Mouse (Mus musculus) midbrain, embryonic 10.5 days (tissue): ENCODE results near the gene Zfp410. TPM values are rescaled to one million over a fixed set of nuclear protein-coding genes. Genes with fewer than 3 reads are reported as not detected.
"Not testable (repeated sequence)": the region's sequence is repeated elsewhere in the genome, so short reads cannot be mapped to it uniquely, and the experiment has no call there.

Source experiments
- DNase-seq: peaks from one replicate; pipeline ENCODE4 v3.0.0-alpha.2; 2017; ENCODE audit warnings: low spot score
- H3K27ac ChIP-seq: fragments of 300-500 bp; sonication (generic); replicated peaks from 2 replicates; pipeline ENCODE4 v1.5.1; 2016; ENCODE audit warnings: mild to moderate bottlenecking
- H3K27me3 ChIP-seq: fragments of 300-500 bp; sonication (generic); 2 replicates; pipeline ENCODE4 v1.6.1; 2016; ENCODE audit warnings: low read depth, mild to moderate bottlenecking; ENCODE audit not compliant: poor library complexity, severe bottlenecking
- H3K36me3 ChIP-seq: fragments of 300-500 bp; sonication (generic); 2 replicates; pipeline ENCODE4 v1.6.1; 2016; ENCODE audit warnings: mild to moderate bottlenecking, moderate library complexity
- H3K4me1 ChIP-seq: fragments of 300-500 bp; sonication (generic); 2 replicates; pipeline ENCODE4 v1.6.1; 2016
- H3K4me3 ChIP-seq: fragments of 300-500 bp; sonication (generic); 2 replicates; pipeline ENCODE4 v1.5.1; 2016; ENCODE audit warnings: mild to moderate bottlenecking, moderate library complexity
- H3K9me3 ChIP-seq: fragments of 300-500 bp; sonication (generic); replicated peaks from 2 replicates; pipeline ENCODE4 v1.6.1; 2016; ENCODE audit warnings: mild to moderate bottlenecking
- WGBS: fragments of 180-500 bp; shearing (Covaris S2); methylation state at CpG from one replicate; pipeline ENCODE4 v1.1.7; 2016; 5-methylcytosine and 5-hydroxymethylcytosine counted together
- polyA plus RNA-seq: library from polyadenylated mRNA; unstranded; fragments of >200 nt; fragmentation: Nextera tagmentation; extraction: Ambion mirVana; gene quantifications from 2 replicates; pipeline ENCODE4 v1.2.1, GENCODE M21; 2016

Zfp410 gene
- polyA plus RNA-seq, 1 experiment from 2014 or later = 119 TPM

GRCm38 (mm10) chr12:84297851-84298250 lies 18.8 kb upstream of the Zfp410 start:
- Histone ChIP-seq H3K27me3 (no peaks in the 10 kb centered on the region), H3K4me1 (no peaks in the 10 kb centered on the region), H3K36me3 (peaks cover 71% of the 10 kb centered on the region), H3K27ac (no peak overlapping the region), H3K9me3 (no peaks in the 10 kb centered on the region), H3K4me3 (no peak overlapping the region)
- no peak for DNase-seq
- 97% methylated on average over 6 of the region's 6 CpGs for WGBS

- Histone ChIP-seq H3K36me3 (peaks cover 66% of the 10 kb centered on the region), H3K4me3 (no peak overlapping the region), H3K27ac (no peak overlapping the region), H3K9me3 (no peaks in the 10 kb centered on the region), H3K27me3 (no peaks in the 10 kb centered on the region), H3K4me1 (no peaks in the 10 kb centered on the region)
- no peak for DNase-seq
- WGBS = 94% methylated on average over 2 of the region's 2 CpGs
These were observed 17.4 kb upstream of the Zfp410 start for GRCm38 (mm10) chr12:84299265-84299664.

GRCm38 (mm10) chr12:84304101-84304500 lies 12.6 kb upstream of the Zfp410 start:
- Histone ChIP-seq H3K36me3 (peaks cover 50% of the 10 kb centered on the region), H3K9me3 (no peaks in the 10 kb centered on the region)

GRCm38 (mm10) chr12:84304554-84304953 lies 12.1 kb upstream of the Zfp410 start:
- no peak overlapping the region for H3K4me3 ChIP-seq
- no peaks in the 10 kb centered on the region for H3K9me3 ChIP-seq
- H3K36me3 ChIP-seq = peaks cover 46% of the 10 kb centered on the region
- H3K27ac ChIP-seq = no peak overlapping the region
- H3K27me3 ChIP-seq = no peaks in the 10 kb centered on the region
- no peak for DNase-seq
- H3K4me1 ChIP-seq = no peaks in the 10 kb centered on the region
- 80% methylated on average over 1 of the region's 1 CpGs for WGBS

More at GRCm38 (mm10) chr12:84304101-84304500, 12.6 kb upstream of the Zfp410 start:
- H3K27me3 ChIP-seq = no peaks in the 10 kb centered on the region
- H3K4me3 ChIP-seq = no peak overlapping the region
- 92% methylated on average over 5 of the region's 5 CpGs for WGBS
- H3K27ac ChIP-seq = no peak overlapping the region
- DNase-seq = no peak
- no peaks in the 10 kb centered on the region for H3K4me1 ChIP-seq

GRCm38 (mm10) chr12:84311306-84311705 lies 5.3 kb upstream of the Zfp410 start:
- no peaks in the 10 kb centered on the region for H3K27me3 ChIP-seq
- H3K27ac ChIP-seq = no peak overlapping the region
- no peaks in the 10 kb centered on the region for H3K9me3 ChIP-seq
- peaks cover 6% of the 10 kb centered on the region for H3K4me1 ChIP-seq
- 86% methylated on average over 4 of the region's 5 CpGs for WGBS
- peaks cover 8% of the 10 kb centered on the region for H3K36me3 ChIP-seq
- H3K4me3 ChIP-seq = no peak overlapping the region
- DNase-seq = no peak

- no peak for DNase-seq
- 53% methylated on average over 7 of the region's 7 CpGs for WGBS
- no peaks in the 10 kb centered on the region for H3K27me3 ChIP-seq
- peak overlapping the region; percentile 95 for H3K27ac ChIP-seq
- no peaks in the 10 kb centered on the region for H3K9me3 ChIP-seq
- peaks cover 30% of the 10 kb centered on the region for H3K4me1 ChIP-seq
- H3K36me3 ChIP-seq = 0 out of 2 replicates have a peak, but pooled peaks cover 4% of the 10 kb centered on the region
- H3K4me3 ChIP-seq = peak overlapping the region; percentile 99
These were observed 646 bp upstream of the Zfp410 start for GRCm38 (mm10) chr12:84316006-84316405.

- Histone ChIP-seq H3K9me3 (no peaks in the 10 kb centered on the region), H3K4me1 (no peaks in the 10 kb centered on the region), H3K27me3 (no peaks in the 10 kb centered on the region), H3K27ac (no peak overlapping the region), H3K36me3 (peaks cover 86% of the 10 kb centered on the region), H3K4me3 (no peak overlapping the region)
- 94% methylated on average over 4 of the region's 4 CpGs for WGBS
- no peak for DNase-seq
These were observed 10.5 kb downstream of the Zfp410 start for GRCm38 (mm10) chr12:84327111-84327512.

- Histone ChIP-seq H3K27ac (no peak overlapping the region), H3K27me3 (no peaks in the 10 kb centered on the region), H3K4me3 (no peak overlapping the region), H3K4me1 (no peaks in the 10 kb centered on the region), H3K36me3 (peaks cover 100% of the 10 kb centered on the region), H3K9me3 (no peaks in the 10 kb centered on the region)
- DNase-seq = no peak
- WGBS = 94% methylated on average over 11 of the region's 11 CpGs
These were observed 20.4 kb downstream of the Zfp410 start for GRCm38 (mm10) chr12:84336963-84337625.

- Histone ChIP-seq H3K27ac (no peak overlapping the region), H3K4me3 (no peak overlapping the region)
- peak; percentile 25 for DNase-seq
These were observed 30.5 kb downstream of the Zfp410 start for GRCm38 (mm10) chr12:84347192-84347591.

GRCm38 (mm10) chr12:84358699-84359098 lies 42.0 kb downstream of the Zfp410 start:
- H3K9me3 ChIP-seq, H3K27ac ChIP-seq, H3K27me3 ChIP-seq, DNase-seq, H3K4me3 ChIP-seq: not testable (repeated sequence)
- peaks cover 23% of the 10 kb centered on the region for H3K4me1 ChIP-seq
- WGBS = 88% methylated on average over 2 of the region's 2 CpGs
- peaks cover 36% of the 10 kb centered on the region for H3K36me3 ChIP-seq

More at GRCm38 (mm10) chr12:84347192-84347591, 30.5 kb downstream of the Zfp410 start:
- 39% methylated on average over 2 of the region's 2 CpGs for WGBS
- H3K36me3 ChIP-seq = peaks cover 78% of the 10 kb centered on the region
- H3K27me3 ChIP-seq = no peaks in the 10 kb centered on the region
- no peaks in the 10 kb centered on the region for H3K9me3 ChIP-seq
- peaks cover 27% of the 10 kb centered on the region for H3K4me1 ChIP-seq

GRCm38 (mm10) chr12:84361555-84362489 lies 45.2 kb downstream of the Zfp410 start, which contains the start of the genes Coq6 and Fam161b:
Gene Coq6 (plus strand): TSS chr12:84361657.
Gene Fam161b (minus strand): TSS chr12:84361833.
- Histone ChIP-seq H3K9me3 (no peaks in the 10 kb centered on the region), H3K36me3 (peaks cover 8% of the 10 kb centered on the region), H3K27ac (peak within 1 kb of the TSS; percentile 88), H3K4me1 (peaks cover 28% of the 10 kb centered on the region), H3K4me3 (peak within 1 kb of the TSS; percentile 99), H3K27me3 (no peaks in the 10 kb centered on the region)
- DNase-seq = peak; percentile 93
- WGBS = under 1% methylated on average over 51 of the region's 51 CpGs

GRCm38 (mm10) chr12:84362872-84363271 lies 46.2 kb downstream of the Zfp410 start:
- H3K27me3 ChIP-seq = no peaks in the 10 kb centered on the region
- DNase-seq = no peak
- peaks cover 28% of the 10 kb centered on the region for H3K4me1 ChIP-seq
- H3K9me3 ChIP-seq = no peaks in the 10 kb centered on the region
- peak overlapping the region; percentile 99 for H3K4me3 ChIP-seq
- H3K36me3 ChIP-seq = peaks cover 12% of the 10 kb centered on the region
- no peak overlapping the region for H3K27ac ChIP-seq
- 80% methylated on average over 2 of the region's 2 CpGs for WGBS

GRCm38 (mm10) chr12:84364291-84364690 lies 47.6 kb downstream of the Zfp410 start:
- H3K27me3 ChIP-seq = no peaks in the 10 kb centered on the region
- H3K4me3 ChIP-seq = no peak overlapping the region
- DNase-seq = no peak
- no peaks in the 10 kb centered on the region for H3K9me3 ChIP-seq
- 87% methylated on average over 9 of the region's 9 CpGs for WGBS
- H3K4me1 ChIP-seq = peaks cover 28% of the 10 kb centered on the region
- peaks cover 26% of the 10 kb centered on the region for H3K36me3 ChIP-seq
- no peak overlapping the region for H3K27ac ChIP-seq
